Mouse (Mus musculus) hindbrain, embryonic 13.5 days (tissue): Measurements from ENCODE around the gene Tbc1d22a. TPM values are rescaled to one million over a fixed set of nuclear protein-coding genes. Genes with fewer than 3 reads are reported as not detected.
"Not testable (repeated sequence)": the region's sequence is repeated elsewhere in the genome, so short reads cannot be mapped to it uniquely, and the experiment has no call there.

Source experiments
- ATAC-seq: fragments of 200-750 bp; cut with Nextera tagmentation; 2 replicates; pipeline ENCODE4 v1.8.0; 2017; ENCODE audit warnings: moderate TSS enrichment; ENCODE audit not compliant: low FRiP score
- H3K27ac ChIP-seq: fragments of 300-500 bp; sonication (generic); 2 replicates; pipeline ENCODE4 v1.5.1; 2015; ENCODE audit warnings: inconsistent platforms, mild to moderate bottlenecking, moderate library complexity
- H3K27me3 ChIP-seq: fragments of 300-500 bp; sonication (generic); 2 replicates; pipeline ENCODE4 v1.6.1; 2015; ENCODE audit warnings: mild to moderate bottlenecking, inconsistent platforms
- H3K36me3 ChIP-seq: fragments of 300-500 bp; sonication (generic); 2 replicates; pipeline ENCODE4 v1.6.1; 2015; ENCODE audit warnings: mild to moderate bottlenecking, inconsistent platforms
- H3K4me1 ChIP-seq: fragments of 300-500 bp; sonication (generic); replicated peaks from 2 replicates; pipeline ENCODE4 v1.6.1; 2015; ENCODE audit warnings: inconsistent platforms
- H3K4me2 ChIP-seq: fragments of 300-500 bp; sonication (generic); 2 replicates; pipeline ENCODE4 v1.6.1; 2015; ENCODE audit warnings: inconsistent platforms, mild to moderate bottlenecking, moderate library complexity
- H3K4me3 ChIP-seq: fragments of 300-500 bp; sonication (generic); 2 replicates; pipeline ENCODE4 v1.5.1; 2015; ENCODE audit warnings: mild to moderate bottlenecking, inconsistent platforms
- H3K9ac ChIP-seq: fragments of 300-500 bp; sonication (generic); 2 replicates; pipeline ENCODE4 v1.6.1; 2015; ENCODE audit warnings: mild to moderate bottlenecking, inconsistent platforms
- H3K9me3 ChIP-seq: fragments of 300-500 bp; sonication (generic); 2 replicates; pipeline ENCODE4 v1.6.1; 2016; ENCODE audit warnings: inconsistent platforms
- WGBS: fragments of 180-500 bp; shearing (Covaris S2); methylation state at CpG from one replicate; pipeline ENCODE4 v1.1.7; 2015; 5-methylcytosine and 5-hydroxymethylcytosine counted together
- polyA plus RNA-seq: library from polyadenylated mRNA; unstranded; fragments of >200 nt; fragmentation: Nextera tagmentation; extraction: Ambion mirVana; gene quantifications from 2 replicates; pipeline ENCODE4 v1.2.1, GENCODE M21; 2015

Gene Tbc1d22a
- polyA plus RNA-seq, 1 experiment from 2014 or later, result 12.1 TPM

- Histone ChIP-seq H3K4me2 (no peak overlapping the region), H3K27ac (no peak overlapping the region), H3K9me3 (no peaks in the 10 kb centered on the region), H3K36me3 (no peaks in the 10 kb centered on the region), H3K9ac (no peak overlapping the region), H3K4me1 (peaks cover 15% of the 10 kb centered on the region), H3K27me3 (no peaks in the 10 kb centered on the region), H3K4me3 (no peak overlapping the region)
- 67% methylated on average over 4 of the region's 4 CpGs for WGBS
- no peak for ATAC-seq
These were observed 14.8 kb upstream of the Tbc1d22a start for GRCm38 (mm10) chr15:86199482-86199881.

- Histone ChIP-seq H3K9me3 (no peaks in the 10 kb centered on the region), H3K9ac (no peak overlapping the region), H3K27me3 (no peaks in the 10 kb centered on the region), H3K36me3 (no peaks in the 10 kb centered on the region), H3K27ac (no peak overlapping the region), H3K4me2 (no peak overlapping the region), H3K4me3 (no peak overlapping the region), H3K4me1 (peaks cover 15% of the 10 kb centered on the region)
- ATAC-seq, result no peak
- WGBS, result 53% methylated on average over 4 of the region's 4 CpGs
These were observed 14.1 kb upstream of the Tbc1d22a start for GRCm38 (mm10) chr15:86200169-86200568.

- H3K27me3 ChIP-seq, result no peaks in the 10 kb centered on the region
- no peak for ATAC-seq
- H3K4me2 ChIP-seq, result no peak overlapping the region
- 0 out of 2 replicates have a peak overlapping the region, but pooled peaks have one; percentile 2 for H3K9ac ChIP-seq
- no peaks in the 10 kb centered on the region for H3K36me3 ChIP-seq
- peaks cover 15% of the 10 kb centered on the region for H3K4me1 ChIP-seq
- WGBS, result 38% methylated on average over 4 of the region's 4 CpGs
- no peak overlapping the region for H3K4me3 ChIP-seq
- H3K9me3 ChIP-seq, result no peaks in the 10 kb centered on the region
- H3K27ac ChIP-seq, result no peak overlapping the region
These were observed 13.2 kb upstream of the Tbc1d22a start for GRCm38 (mm10) chr15:86201095-86201494.

- Histone ChIP-seq H3K4me2 (no peak overlapping the region), H3K4me3 (no peak overlapping the region), H3K4me1 (peaks cover 15% of the 10 kb centered on the region), H3K36me3 (no peaks in the 10 kb centered on the region), H3K27me3 (no peaks in the 10 kb centered on the region), H3K9me3 (no peaks in the 10 kb centered on the region), H3K27ac (no peak overlapping the region), H3K9ac (no peak overlapping the region)
- no peak for ATAC-seq
- 54% methylated on average over 9 of the region's 9 CpGs for WGBS
These were observed 12.4 kb upstream of the Tbc1d22a start for GRCm38 (mm10) chr15:86201696-86202330.

- H3K9me3 ChIP-seq, result no peaks in the 10 kb centered on the region
- no peak overlapping the region for H3K4me2 ChIP-seq
- peaks cover 15% of the 10 kb centered on the region for H3K4me1 ChIP-seq
- WGBS, result 56% methylated on average over 6 of the region's 6 CpGs
- H3K36me3 ChIP-seq, result no peaks in the 10 kb centered on the region
- H3K27ac ChIP-seq, result no peak overlapping the region
- no peaks in the 10 kb centered on the region for H3K27me3 ChIP-seq
- no peak for ATAC-seq
- no peak overlapping the region for H3K4me3 ChIP-seq
- H3K9ac ChIP-seq, result no peak overlapping the region
These were observed 11.6 kb upstream of the Tbc1d22a start for GRCm38 (mm10) chr15:86202640-86203039.

DNA sequence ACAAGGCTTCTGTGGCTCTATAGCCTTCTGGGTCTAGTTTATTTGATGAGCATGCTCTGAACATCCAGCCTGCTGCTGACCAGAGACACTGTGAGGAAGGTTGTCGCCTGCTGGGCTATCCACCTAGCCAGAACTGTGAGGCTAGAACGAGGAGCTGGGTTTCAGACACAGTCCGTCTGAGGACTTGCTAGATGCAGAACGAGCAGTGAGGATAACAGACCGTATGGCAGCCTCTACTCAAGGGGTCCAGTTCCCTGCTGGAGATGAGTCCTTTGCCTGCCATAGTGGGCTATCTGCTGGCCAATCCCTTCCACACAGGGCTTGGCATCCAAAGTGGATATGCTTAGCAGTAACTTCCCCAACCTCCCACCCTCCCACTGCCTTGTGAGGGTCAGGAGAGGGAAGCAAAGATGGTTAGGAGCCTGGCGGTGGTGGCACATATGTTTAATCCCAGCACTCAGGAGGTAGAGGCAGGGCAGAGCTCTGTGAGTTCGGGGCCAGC is 10.9 kb upstream of the Tbc1d22a start:
- Histone ChIP-seq H3K4me1 (peaks cover 15% of the 10 kb centered on the region), H3K27ac (no peak overlapping the region), H3K4me3 (no peak overlapping the region), H3K36me3 (no peaks in the 10 kb centered on the region), H3K27me3 (no peaks in the 10 kb centered on the region), H3K4me2 (no peak overlapping the region), H3K9ac (no peak overlapping the region), H3K9me3 (no peaks in the 10 kb centered on the region)
- WGBS, result 86% methylated on average over 7 of the region's 7 CpGs
- ATAC-seq, result no peak

- H3K4me3 ChIP-seq, result no peak overlapping the region
- ATAC-seq, result no peak
- H3K27me3 ChIP-seq, result no peaks in the 10 kb centered on the region
- no peak overlapping the region for H3K27ac ChIP-seq
- no peak overlapping the region for H3K4me2 ChIP-seq
- no peaks in the 10 kb centered on the region for H3K36me3 ChIP-seq
- H3K4me1 ChIP-seq, result peaks cover 15% of the 10 kb centered on the region
- WGBS, result 59% methylated on average over 7 of the region's 7 CpGs
- H3K9me3 ChIP-seq, result no peaks in the 10 kb centered on the region
- no peak overlapping the region for H3K9ac ChIP-seq
These were observed 10.2 kb upstream of the Tbc1d22a start for GRCm38 (mm10) chr15:86203942-86204561.

- WGBS, result 43% methylated on average over 2 of the region's 2 CpGs
These were observed 9.0 kb upstream of the Tbc1d22a start for GRCm38 (mm10) chr15:86205300-86205699.

GRCm38 (mm10) chr15:86206385-86206784 is 7.9 kb upstream of the Tbc1d22a start:
- no peak overlapping the region for H3K9ac ChIP-seq
- no peaks in the 10 kb centered on the region for H3K27me3 ChIP-seq
- ATAC-seq, result no peak
- no peaks in the 10 kb centered on the region for H3K36me3 ChIP-seq
- WGBS, result 71% methylated on average over 4 of the region's 4 CpGs
- peaks cover 26% of the 10 kb centered on the region for H3K4me1 ChIP-seq
- H3K4me3 ChIP-seq, result no peak overlapping the region
- no peak overlapping the region for H3K4me2 ChIP-seq
- H3K27ac ChIP-seq, result no peak overlapping the region
- no peaks in the 10 kb centered on the region for H3K9me3 ChIP-seq

More at GRCm38 (mm10) chr15:86205300-86205699, 9.0 kb upstream of the Tbc1d22a start:
- no peaks in the 10 kb centered on the region for H3K36me3 ChIP-seq
- H3K4me3 ChIP-seq, result no peak overlapping the region
- no peak overlapping the region for H3K9ac ChIP-seq
- no peaks in the 10 kb centered on the region for H3K27me3 ChIP-seq
- no peak overlapping the region for H3K27ac ChIP-seq
- H3K9me3 ChIP-seq, result no peaks in the 10 kb centered on the region
- H3K4me2 ChIP-seq, result no peak overlapping the region
- ATAC-seq, result no peak
- peaks cover 23% of the 10 kb centered on the region for H3K4me1 ChIP-seq

GRCm38 (mm10) chr15:86212193-86212592 is 2.1 kb upstream of the Tbc1d22a start:
- H3K9ac ChIP-seq, H3K9me3 ChIP-seq, H3K4me3 ChIP-seq, H3K27ac ChIP-seq, H3K36me3 ChIP-seq, H3K27me3 ChIP-seq, ATAC-seq: not testable (repeated sequence)
- H3K4me2 ChIP-seq, result 0 out of 2 replicates have a peak overlapping the region, but pooled peaks have one; percentile 8
- peaks cover 49% of the 10 kb centered on the region for H3K4me1 ChIP-seq
- 97% methylated on average over 5 of the region's 5 CpGs for WGBS

DNA sequence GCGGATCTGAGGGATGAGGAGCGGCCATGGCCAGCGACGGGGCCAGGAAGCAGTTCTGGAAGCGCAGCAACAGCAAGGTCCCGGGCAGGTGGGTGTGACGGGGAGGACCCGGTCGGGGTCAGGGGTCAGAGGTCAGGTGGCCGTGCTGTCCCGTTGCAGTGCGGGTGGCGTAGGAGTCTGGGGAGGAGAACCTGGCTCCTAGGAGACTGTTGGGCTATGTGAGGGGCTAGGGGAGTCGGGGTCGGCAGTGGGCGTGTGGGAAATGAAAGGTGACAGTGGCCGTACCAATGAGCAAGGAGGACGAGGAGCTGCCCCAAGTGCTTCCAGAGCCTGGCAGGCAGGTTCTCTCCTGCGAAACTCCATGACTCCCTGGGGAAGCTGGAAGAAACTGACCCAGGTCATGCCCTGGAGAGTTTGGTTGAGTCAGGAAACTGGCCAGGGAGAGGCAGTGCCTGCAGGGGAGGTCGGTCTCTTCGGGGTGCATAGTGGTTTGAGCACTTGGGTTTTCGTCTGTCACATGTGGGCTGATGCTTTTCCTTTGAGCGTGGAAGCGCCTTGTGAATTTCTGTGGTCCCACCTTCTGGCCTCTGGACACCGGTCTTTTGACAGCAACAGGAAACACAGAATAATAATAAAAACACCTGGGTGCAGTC is 416 bp downstream of the Tbc1d22a start:
- no peaks in the 10 kb centered on the region for H3K9me3 ChIP-seq
- peak; percentile 55 for ATAC-seq
- peak overlapping the region; percentile 95 for H3K9ac ChIP-seq
- 15% methylated on average over 25 of the region's 25 CpGs for WGBS
- peak overlapping the region; percentile 94 for H3K4me3 ChIP-seq
- H3K27ac ChIP-seq, result peak overlapping the region; percentile 94
- H3K4me1 ChIP-seq, result peaks cover 47% of the 10 kb centered on the region
- no peaks in the 10 kb centered on the region for H3K36me3 ChIP-seq
- peak overlapping the region; percentile 99 for H3K4me2 ChIP-seq
- no peaks in the 10 kb centered on the region for H3K27me3 ChIP-seq

DNA sequence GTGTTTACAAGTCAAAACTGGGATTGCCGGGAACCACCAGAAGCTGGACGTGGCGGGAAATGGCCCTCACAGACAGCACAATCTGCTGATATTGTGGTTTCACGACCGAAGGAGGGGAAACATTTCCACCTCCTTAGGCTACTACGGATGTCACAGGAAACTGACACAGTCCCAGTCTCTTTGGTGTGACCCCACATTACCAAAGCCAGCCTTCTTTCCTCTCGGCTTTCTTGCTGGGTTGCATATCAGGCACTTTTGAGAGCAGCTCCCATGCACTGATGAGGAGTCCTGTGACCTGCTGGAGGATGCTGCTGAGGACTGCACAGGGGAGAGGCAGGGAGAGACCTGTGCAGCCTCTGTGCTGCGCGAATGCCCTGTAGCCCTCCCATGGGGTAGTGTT is 2.4 kb downstream of the Tbc1d22a start:
- 86% methylated on average over 9 of the region's 9 CpGs for WGBS
- peaks cover 36% of the 10 kb centered on the region for H3K4me1 ChIP-seq

More for the DNA sequence above, 2.4 kb downstream of the Tbc1d22a start:
- not testable (repeated sequence) for H3K27me3 ChIP-seq, H3K9ac ChIP-seq, ATAC-seq, H3K27ac ChIP-seq, H3K9me3 ChIP-seq, H3K36me3 ChIP-seq, H3K4me3 ChIP-seq, H3K4me2 ChIP-seq
